Mouse (Mus musculus) T-helper 1 cell (primary cell): ENCODE data around the gene Ldhal6b.

Experiments used
- in situ Hi-C: fragments of 300-600 bp; cut with MboI, MseI; formaldehyde crosslinking; loops from one replicate; pipeline ENCODE4 v1.15.1; 2025; ENCODE audit warnings: high pct_unique_total_duplicates

Gene Ldhal6b

GRCm38 (mm10) chr17:5371032-5371431 is 47.5 kb downstream of the Ldhal6b start:
- in situ Hi-C loops, result no loop called here
